Mouse (Mus musculus) T-helper 1 cell (primary cell): ENCODE data around the gene Tmem26.

Source experiments
- in situ Hi-C: fragments of 300-600 bp; cut with MboI, MseI; formaldehyde crosslinking; loops from one replicate; pipeline ENCODE4 v1.15.1; 2025; ENCODE audit warnings: high pct_unique_total_duplicates

Gene Tmem26

GRCm38 (mm10) chr10:68750921-68751320, 27.5 kb downstream of the Tmem26 start:
- in situ Hi-C loops: no loop called here

- in situ Hi-C loops: no loop called here
Observed at GRCm38 (mm10) chr10:68759238-68759637, 35.8 kb downstream of the Tmem26 start.

- in situ Hi-C loops: loop anchor here (10.0 kb wide), 1 partner anchor 265 kb away; no protein-coding TSS in a partner anchor
Observed at GRCm38 (mm10) chr10:68759789-68760188, 36.3 kb downstream of the Tmem26 start.

- in situ Hi-C loops: no loop called here
Observed at GRCm38 (mm10) chr10:68781067-68781868, 57.8 kb downstream of the Tmem26 start.

- in situ Hi-C loops: no loop called here
Observed at GRCm38 (mm10) chr10:68782724-68783123, 59.3 kb downstream of the Tmem26 start.

- in situ Hi-C loops: no loop called here
Observed at GRCm38 (mm10) chr10:68783856-68784255, 60.4 kb downstream of the Tmem26 start.

GRCm38 (mm10) chr10:68784463-68784862, 61.0 kb downstream of the Tmem26 start:
- in situ Hi-C loops: no loop called here

GRCm38 (mm10) chr10:68795466-68795865, 72.0 kb downstream of the Tmem26 start:
- in situ Hi-C loops: no loop called here

- in situ Hi-C loops: no loop called here
Observed at GRCm38 (mm10) chr10:68799883-68800282, 76.4 kb downstream of the Tmem26 start.

GRCm38 (mm10) chr10:68800339-68800738, 76.9 kb downstream of the Tmem26 start:
- in situ Hi-C loops: no loop called here

- in situ Hi-C loops: no loop called here
Observed at GRCm38 (mm10) chr10:68806328-68806727, 82.9 kb downstream of the Tmem26 start.

GRCm38 (mm10) chr10:68810958-68811357, 87.5 kb downstream of the Tmem26 start:
- in situ Hi-C loops: no loop called here

- in situ Hi-C loops: no loop called here
Observed at GRCm38 (mm10) chr10:68812699-68813098, 89.3 kb downstream of the Tmem26 start.

- in situ Hi-C loops: no loop called here
Observed at GRCm38 (mm10) chr10:68817281-68817680, 93.8 kb downstream of the Tmem26 start.

GRCm38 (mm10) chr10:68818065-68818759, 94.8 kb downstream of the Tmem26 start:
- in situ Hi-C loops: no loop called here

GRCm38 (mm10) chr10:68824519-68824918, 101.1 kb downstream of the Tmem26 start:
- in situ Hi-C loops: no loop called here
